Mouse (Mus musculus): ENCODE data around the gene Agfg2.
"Not testable (repeated sequence)": the region's sequence is repeated elsewhere in the genome, so short reads cannot be mapped to it uniquely, and the experiment has no call there.

Agfg2 gene

DNA sequence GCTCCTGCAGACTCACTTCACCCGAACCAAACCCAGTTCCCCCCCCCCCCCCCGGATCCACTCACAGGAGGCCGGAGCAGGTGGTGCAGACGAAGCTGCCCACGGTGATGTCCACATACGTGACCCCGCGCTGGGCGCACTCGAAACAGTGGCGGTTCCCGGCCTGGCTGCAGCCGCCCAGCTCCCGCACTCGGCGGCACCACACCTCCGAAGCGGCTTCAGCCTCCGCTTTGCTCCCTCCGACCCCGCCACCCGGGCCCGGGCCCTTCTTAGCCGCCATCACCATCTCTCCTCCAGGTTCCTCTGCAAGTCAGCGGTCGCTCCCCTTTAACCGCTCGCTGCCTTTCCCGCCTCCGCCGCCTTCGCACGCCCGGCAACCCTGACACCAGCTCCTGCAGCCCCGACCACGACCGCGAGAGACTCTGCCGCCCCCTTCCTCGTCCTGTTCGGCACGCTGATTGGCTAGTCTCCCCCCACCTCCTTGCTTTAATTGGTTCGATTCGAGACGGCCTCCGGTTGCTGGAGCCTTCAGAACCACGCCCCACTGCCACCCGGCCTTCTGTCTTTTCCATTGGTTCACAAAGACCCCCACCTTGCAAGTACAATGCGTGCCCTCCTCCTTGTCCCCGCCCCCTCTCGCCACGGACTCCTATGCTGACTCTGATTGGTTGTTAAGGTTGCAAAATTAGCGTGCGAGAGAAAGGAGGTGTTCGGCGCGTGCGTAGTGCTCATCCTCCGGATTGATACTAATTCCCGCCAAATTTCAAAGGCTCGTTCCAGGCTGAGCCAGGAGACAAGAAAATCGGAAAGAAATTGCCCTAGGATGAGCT, at the start of gene Agfg2:
TSS of gene Agfg2 (minus strand) at position 433 of the 830 bp plus-strand sequence.
- no peak for TF ChIP-seq NANOG (IDR thresholded peaks at IDR 0.05; ENCODE audit: borderline replicate concordance, low read length)
- no peak for TF ChIP-seq POU5F1 (IDR thresholded peaks at IDR 0.05; ENCODE audit: borderline replicate concordance, low read length)
- Histone ChIP-seq H3K36me3 (ENCODE audit: insufficient read depth, low read length) (peaks cover 20% of the 10 kb centered on the region), H3K27me3 (ENCODE audit: insufficient read depth, low read length) (peaks cover 18% of the 10 kb centered on the region), H3K9me3 (ENCODE audit: low read length) (no peaks in the 10 kb centered on the region), H3K4me3 (replicated peaks; ENCODE audit: low read length) (peak within 1 kb of the TSS; percentile 89), H3K4me1 (replicated peaks; ENCODE audit: low read depth, low read length) (peaks cover 43% of the 10 kb centered on the region)

- no peak for TF ChIP-seq CTCF (conservative IDR thresholded peaks at IDR 0.05; ENCODE audit: low read length)
- TF ChIP-seq POU5F1 (IDR thresholded peaks at IDR 0.05; ENCODE audit: borderline replicate concordance, low read length) = no peak
- no peak for TF ChIP-seq NANOG (IDR thresholded peaks at IDR 0.05; ENCODE audit: borderline replicate concordance, low read length)
Observed at GRCm38 (mm10) chr5:137733638-137734288, 49.2 kb upstream of the Agfg2 start.

DNA sequence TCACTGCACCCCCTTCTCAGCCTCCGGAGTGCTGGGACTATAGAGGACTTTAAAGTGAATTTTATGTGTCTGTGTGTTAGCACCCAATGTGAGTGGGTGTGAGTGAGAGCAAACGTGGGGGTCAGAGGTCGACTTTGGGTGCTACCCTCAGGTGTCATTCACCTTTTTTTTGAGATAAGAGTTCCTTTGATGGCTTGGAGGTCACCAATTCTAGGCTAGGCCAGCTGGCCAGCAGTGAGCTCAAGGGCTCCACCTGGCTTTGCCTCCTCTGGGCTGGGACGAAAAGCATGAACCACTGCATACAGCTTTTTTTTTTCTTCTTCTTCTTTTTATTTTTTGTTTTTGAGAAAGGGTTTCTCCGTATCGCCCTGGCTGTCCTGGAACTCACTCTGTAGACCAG, 42.2 kb upstream of the Agfg2 start:
- H3K4me3 ChIP-seq (replicated peaks; ENCODE audit: low read length) = no peak overlapping the region
- H3K9me3 ChIP-seq (ENCODE audit: low read length) = no peaks in the 10 kb centered on the region
- TF ChIP-seq POU5F1 (IDR thresholded peaks at IDR 0.05; ENCODE audit: borderline replicate concordance, low read length) (no peak), CTCF (conservative IDR thresholded peaks at IDR 0.05; ENCODE audit: low read length) (no peak), NANOG (IDR thresholded peaks at IDR 0.05; ENCODE audit: borderline replicate concordance, low read length) (no peak)
- H3K4me1 ChIP-seq (replicated peaks; ENCODE audit: low read depth, low read length) = peaks cover 20% of the 10 kb centered on the region
- H3K36me3 ChIP-seq (ENCODE audit: insufficient read depth, low read length) = peaks cover 3% of the 10 kb centered on the region; the same call in 1 of the 2 replicates
- H3K27me3 ChIP-seq (ENCODE audit: insufficient read depth, low read length) = peaks cover 15% of the 10 kb centered on the region

More at GRCm38 (mm10) chr5:137733638-137734288, 49.2 kb upstream of the Agfg2 start:
- Histone ChIP-seq H3K27me3 (ENCODE audit: insufficient read depth, low read length) (peaks cover 15% of the 10 kb centered on the region), H3K36me3 (ENCODE audit: insufficient read depth, low read length) (peaks cover 34% of the 10 kb centered on the region), H3K4me1 (replicated peaks; ENCODE audit: low read depth, low read length) (peaks cover 69% of the 10 kb centered on the region), H3K4me3 (replicated peaks; ENCODE audit: low read length) (no peak overlapping the region), H3K9me3 (ENCODE audit: low read length) (no peaks in the 10 kb centered on the region)

DNA sequence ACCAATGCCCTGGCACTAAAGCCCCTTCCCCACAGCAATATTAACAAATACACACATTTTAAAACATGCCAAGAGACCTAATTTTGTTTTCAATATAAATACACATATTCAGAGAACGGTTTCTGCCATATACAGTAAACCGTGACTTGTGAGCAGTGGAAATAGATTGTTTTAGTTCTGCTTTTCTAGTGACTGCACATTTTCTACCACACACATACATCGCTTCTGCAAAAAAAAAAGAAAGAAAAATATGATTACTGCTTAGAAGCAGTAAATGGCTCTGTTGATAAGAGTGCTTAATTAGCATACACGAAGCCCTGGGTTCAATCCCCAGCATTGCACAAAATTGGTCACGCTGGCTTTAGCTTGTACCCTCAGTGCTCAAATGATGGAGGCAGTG, 39.3 kb upstream of the Agfg2 start:
- H3K9me3 ChIP-seq (ENCODE audit: low read length) = no peaks in the 10 kb centered on the region
- TF ChIP-seq NANOG (IDR thresholded peaks at IDR 0.05; ENCODE audit: borderline replicate concordance, low read length) = no peak
- TF ChIP-seq CTCF (conservative IDR thresholded peaks at IDR 0.05; ENCODE audit: low read length) = no peak
- TF ChIP-seq POU5F1 (IDR thresholded peaks at IDR 0.05; ENCODE audit: borderline replicate concordance, low read length) = no peak
- peaks cover 7% of the 10 kb centered on the region for H3K27me3 ChIP-seq (ENCODE audit: insufficient read depth, low read length)
- no peak overlapping the region for H3K4me3 ChIP-seq (replicated peaks; ENCODE audit: low read length)
- peaks cover 24% of the 10 kb centered on the region for H3K4me1 ChIP-seq (replicated peaks; ENCODE audit: low read depth, low read length)
- H3K36me3 ChIP-seq (ENCODE audit: insufficient read depth, low read length) = no peaks in the 10 kb centered on the region

DNA sequence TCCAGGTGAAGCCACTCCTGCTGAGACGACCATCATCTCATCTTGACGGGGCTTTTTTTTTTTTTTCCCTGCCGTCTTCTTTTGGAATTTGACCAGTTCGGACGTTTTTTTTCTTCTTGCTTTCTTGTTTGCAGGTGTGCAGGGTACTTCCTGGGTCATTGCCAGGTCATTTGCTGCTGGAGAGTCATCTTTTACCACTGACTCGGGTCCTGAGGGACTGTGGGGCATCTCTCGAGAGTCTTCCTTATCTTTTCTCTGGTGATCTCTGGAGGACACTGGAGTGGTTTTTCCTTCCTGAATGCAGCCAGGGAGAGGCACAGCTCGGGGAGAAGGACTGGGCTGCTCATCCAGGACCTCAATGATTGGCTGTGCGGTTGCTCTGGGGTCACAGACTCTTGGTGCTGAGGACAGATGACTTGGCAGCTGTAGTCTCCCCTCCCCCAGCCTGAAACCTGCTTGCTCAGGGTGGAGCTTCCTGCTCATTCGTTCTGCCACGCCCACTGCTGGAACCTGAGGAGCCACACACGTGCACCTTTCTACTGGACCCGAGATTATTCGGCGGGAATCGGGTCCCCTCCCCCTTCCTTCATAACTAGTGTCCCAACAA, 36.1 kb upstream of the Agfg2 start:
- Histone ChIP-seq H3K27me3 (ENCODE audit: insufficient read depth, low read length) (peaks cover 14% of the 10 kb centered on the region), H3K4me3 (replicated peaks; ENCODE audit: low read length) (peak overlapping the region; percentile 41; the same call in 1 of the 2 replicates), H3K4me1 (replicated peaks; ENCODE audit: low read depth, low read length) (peaks cover 34% of the 10 kb centered on the region)
- not testable (repeated sequence) for H3K36me3 ChIP-seq (ENCODE audit: insufficient read depth, low read length); H3K9me3 ChIP-seq (ENCODE audit: low read length)

- H3K36me3 ChIP-seq (ENCODE audit: insufficient read depth, low read length) = no peaks in the 10 kb centered on the region
- H3K27me3 ChIP-seq (ENCODE audit: insufficient read depth, low read length) = peaks cover 14% of the 10 kb centered on the region
- peaks cover 35% of the 10 kb centered on the region for H3K4me1 ChIP-seq (replicated peaks; ENCODE audit: low read depth, low read length)
- no peaks in the 10 kb centered on the region for H3K9me3 ChIP-seq (ENCODE audit: low read length)
- TF ChIP-seq NANOG (IDR thresholded peaks at IDR 0.05; ENCODE audit: borderline replicate concordance, low read length) (no peak), CTCF (conservative IDR thresholded peaks at IDR 0.05; ENCODE audit: low read length) (no peak), POU5F1 (IDR thresholded peaks at IDR 0.05; ENCODE audit: borderline replicate concordance, low read length) (no peak)
- H3K4me3 ChIP-seq (replicated peaks; ENCODE audit: low read length) = no peak overlapping the region
Observed at GRCm38 (mm10) chr5:137719088-137719487, 34.6 kb upstream of the Agfg2 start.

DNA sequence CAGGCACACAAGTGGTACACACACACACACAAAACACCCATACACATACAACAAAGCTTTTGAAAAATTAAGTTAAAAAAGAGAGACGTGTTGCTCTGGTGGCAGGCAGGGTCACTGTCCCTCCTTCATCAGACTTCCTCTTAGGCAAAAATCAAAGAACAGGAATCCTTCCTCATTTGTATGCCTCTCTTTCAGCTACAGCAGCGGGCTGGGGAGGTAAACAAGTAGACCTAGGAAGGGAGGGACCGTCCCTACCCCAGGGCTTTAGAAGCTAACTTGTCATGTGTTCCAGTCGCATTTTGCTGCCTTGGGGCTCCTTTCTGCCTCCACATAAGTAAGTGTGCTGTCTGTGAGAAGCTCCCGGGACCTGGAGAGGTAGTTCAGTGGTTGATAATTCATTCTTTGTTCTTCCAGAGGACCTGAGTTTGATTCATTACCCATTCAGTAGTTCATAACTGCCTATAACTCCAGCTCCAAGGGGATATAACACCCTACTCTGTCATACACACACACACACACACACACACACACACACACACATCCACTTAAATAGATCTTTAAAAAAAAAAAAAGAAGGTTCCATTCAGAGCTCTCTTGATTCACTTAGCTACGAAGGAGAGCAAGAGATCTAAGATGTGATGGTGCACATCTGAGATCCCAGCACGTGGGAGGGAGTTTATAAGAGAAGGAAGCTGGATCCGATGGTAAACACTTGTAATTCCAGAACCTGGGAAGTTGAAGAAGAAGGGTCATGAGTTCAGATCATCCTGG, 33.7 kb upstream of the Agfg2 start:
- TF ChIP-seq NANOG (IDR thresholded peaks at IDR 0.05; ENCODE audit: borderline replicate concordance, low read length) = no peak
- no peak for TF ChIP-seq CTCF (conservative IDR thresholded peaks at IDR 0.05; ENCODE audit: low read length)
- TF ChIP-seq POU5F1 (IDR thresholded peaks at IDR 0.05; ENCODE audit: borderline replicate concordance, low read length) = no peak

DNA sequence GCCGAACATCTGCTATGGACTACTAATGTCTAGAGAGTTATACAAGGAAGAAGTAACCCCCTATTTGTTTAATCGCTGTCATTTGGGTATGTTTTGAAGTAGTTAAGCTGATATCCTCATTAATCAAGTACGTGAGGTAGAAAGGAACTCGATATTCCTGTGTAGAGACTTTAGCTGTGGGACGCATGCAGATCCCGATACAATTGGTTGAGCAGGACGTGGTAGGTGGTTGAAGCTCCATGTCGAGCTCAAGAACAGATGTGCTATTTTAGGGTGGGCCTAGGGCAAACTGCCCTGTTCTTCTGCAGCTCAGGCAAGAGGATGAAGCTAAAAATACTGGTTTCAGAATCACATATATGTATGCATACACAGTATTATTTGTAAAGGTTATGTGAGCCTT, 31.2 kb upstream of the Agfg2 start:
- TF ChIP-seq NANOG (IDR thresholded peaks at IDR 0.05; ENCODE audit: borderline replicate concordance, low read length) (no peak), POU5F1 (IDR thresholded peaks at IDR 0.05; ENCODE audit: borderline replicate concordance, low read length) (no peak), CTCF (conservative IDR thresholded peaks at IDR 0.05; ENCODE audit: low read length) (no peak)
- Histone ChIP-seq H3K4me1 (replicated peaks; ENCODE audit: low read depth, low read length) (peaks cover 33% of the 10 kb centered on the region), H3K36me3 (ENCODE audit: insufficient read depth, low read length) (no peaks in the 10 kb centered on the region), H3K9me3 (ENCODE audit: low read length) (no peaks in the 10 kb centered on the region), H3K4me3 (replicated peaks; ENCODE audit: low read length) (no peak overlapping the region), H3K27me3 (ENCODE audit: insufficient read depth, low read length) (0 out of 2 replicates have a peak, but pooled peaks cover 7% of the 10 kb centered on the region)

More for the DNA sequence above, 33.7 kb upstream of the Agfg2 start:
- H3K4me3 ChIP-seq (replicated peaks; ENCODE audit: low read length) = no peak overlapping the region
- peaks cover 14% of the 10 kb centered on the region for H3K27me3 ChIP-seq (ENCODE audit: insufficient read depth, low read length)
- peaks cover 41% of the 10 kb centered on the region for H3K4me1 ChIP-seq (replicated peaks; ENCODE audit: low read depth, low read length)
- no peaks in the 10 kb centered on the region for H3K36me3 ChIP-seq (ENCODE audit: insufficient read depth, low read length)
- H3K9me3 ChIP-seq (ENCODE audit: low read length) = no peaks in the 10 kb centered on the region
